Mouse (Mus musculus) erythroid progenitor cell, adult 5-6 weeks (primary cell): ENCODE results near the gene Fabp6. TPM values are rescaled to one million over a fixed set of nuclear protein-coding genes. Genes with fewer than 3 reads are reported as not detected.

Experiments
- ATAC-seq: replicated peaks from 2 replicates; pipeline ENCODE4 v1.8.0; 2016; ENCODE audit warnings: moderate number of reproducible peaks, mild to moderate bottlenecking, moderate TSS enrichment, inconsistent platforms; ENCODE audit not compliant: poor library complexity, low FRiP score, severe bottlenecking
- total RNA-seq, 2 experiments: library from RNA; stranded (forward) in 1 of 2; stranded (reverse) in 1 of 2; fragments of 150-400 nt in 1 of 2; fragments of 186-747, 209-891 nt in 1 of 2; gene quantifications; 2 replicates each; pipeline versions ENCODE4 v1.2.3 to v1.2.4; 2015 to 2017; ENCODE audit warnings: low replicate concordance in 2 of 2

Gene Fabp6
- total RNA-seq (2015; ENCODE audit: low replicate concordance): not detected in 2 replicates
- total RNA-seq (2017; ENCODE audit: low replicate concordance): not detected in 2 replicates

GRCm38 (mm10) chr11:43601440-43601839 lies at the start of gene Fabp6:
Gene Fabp6, minus strand, starts transcription at chr11:43601540.
- ATAC-seq: no peak

GRCm38 (mm10) chr11:43645286-43645685 lies 43.9 kb upstream of the Fabp6 start:
- no peak for ATAC-seq

GRCm38 (mm10) chr11:43643180-43643591 lies 41.8 kb upstream of the Fabp6 start:
- no peak for ATAC-seq

- no peak for ATAC-seq
These were observed 37.1 kb upstream of the Fabp6 start for GRCm38 (mm10) chr11:43638486-43638885.

- no peak for ATAC-seq
These were observed 35.4 kb upstream of the Fabp6 start for GRCm38 (mm10) chr11:43636761-43637160.

GRCm38 (mm10) chr11:43633658-43634401 lies 32.5 kb upstream of the Fabp6 start:
- no peak for ATAC-seq

- ATAC-seq: no peak
These were observed 31.8 kb upstream of the Fabp6 start for GRCm38 (mm10) chr11:43633165-43633564.

- ATAC-seq: no peak
These were observed 31.2 kb upstream of the Fabp6 start for GRCm38 (mm10) chr11:43632566-43632965.

- no peak for ATAC-seq
These were observed 30.3 kb upstream of the Fabp6 start for GRCm38 (mm10) chr11:43631645-43632044.

GRCm38 (mm10) chr11:43626927-43627645 lies 25.7 kb upstream of the Fabp6 start:
- ATAC-seq: no peak

GRCm38 (mm10) chr11:43626300-43626926 lies 25.1 kb upstream of the Fabp6 start:
- ATAC-seq: no peak

GRCm38 (mm10) chr11:43624341-43624740 lies 23.0 kb upstream of the Fabp6 start:
- no peak for ATAC-seq

- no peak for ATAC-seq
These were observed 20.4 kb upstream of the Fabp6 start for GRCm38 (mm10) chr11:43621769-43622168.

GRCm38 (mm10) chr11:43618403-43618802 lies 17.1 kb upstream of the Fabp6 start:
- no peak for ATAC-seq

- no peak for ATAC-seq
These were observed 16.6 kb upstream of the Fabp6 start for GRCm38 (mm10) chr11:43617924-43618323.

GRCm38 (mm10) chr11:43612834-43613488 lies 11.6 kb upstream of the Fabp6 start:
- ATAC-seq: peak; percentile 67; the same call in 1 of the 2 replicates

GRCm38 (mm10) chr11:43610662-43611033 lies 9.3 kb upstream of the Fabp6 start:
- ATAC-seq: no peak

GRCm38 (mm10) chr11:43610006-43610661 lies 8.8 kb upstream of the Fabp6 start:
- ATAC-seq: no peak

GRCm38 (mm10) chr11:43608440-43608839 lies 7.1 kb upstream of the Fabp6 start:
- ATAC-seq: no peak

- ATAC-seq: no peak
These were observed 4.5 kb upstream of the Fabp6 start for GRCm38 (mm10) chr11:43605859-43606258.
